Mouse (Mus musculus) hindbrain, embryonic 14.5 days (tissue): Measurements from ENCODE around the gene Smarce1. TPM values are rescaled to one million over a fixed set of nuclear protein-coding genes. Genes with fewer than 3 reads are reported as not detected.
"Not testable (repeated sequence)": the region's sequence is repeated elsewhere in the genome, so short reads cannot be mapped to it uniquely, and the experiment has no call there.

Source experiments
- ATAC-seq: fragments of 200-750 bp; cut with Nextera tagmentation; 2 replicates; pipeline ENCODE4 v1.8.0; 2017; ENCODE audit warnings: moderate number of reproducible peaks, mild to moderate bottlenecking, moderate TSS enrichment, moderate library complexity; ENCODE audit not compliant: low FRiP score
- DNase-seq: peaks from one replicate; pipeline ENCODE4 v3.0.0-alpha.2; 2015; ENCODE audit warnings: low spot score
- H3K27ac ChIP-seq: fragments of 300-500 bp; sonication (generic); 2 replicates; pipeline ENCODE4 v1.5.1; 2014; ENCODE audit warnings: mild to moderate bottlenecking, moderate library complexity
- H3K27me3 ChIP-seq: fragments of 300-500 bp; sonication (generic); 2 replicates; pipeline ENCODE4 v1.6.1; 2014; ENCODE audit warnings: mild to moderate bottlenecking, low read length, mixed read lengths; ENCODE audit not compliant: control insufficient read depth, insufficient read depth
- H3K36me3 ChIP-seq: fragments of 300-500 bp; sonication (generic); replicated peaks from 2 replicates; pipeline ENCODE4 v1.6.1; 2014; ENCODE audit not compliant: control insufficient read depth, insufficient read depth
- H3K4me1 ChIP-seq: fragments of 300-500 bp; sonication (generic); replicated peaks from 2 replicates; pipeline ENCODE4 v1.6.1; 2014; ENCODE audit warnings: antibody characterized with exemption, low read length, mixed read lengths; ENCODE audit not compliant: control insufficient read depth, insufficient read depth
- H3K4me2 ChIP-seq: fragments of 300-500 bp; sonication (generic); replicated peaks from 2 replicates; pipeline ENCODE4 v1.6.1; 2014; ENCODE audit warnings: mild to moderate bottlenecking, moderate library complexity
- H3K4me3 ChIP-seq: fragments of 300-500 bp; sonication (generic); replicated peaks from 2 replicates; pipeline ENCODE4 v1.5.1; 2014; ENCODE audit warnings: mild to moderate bottlenecking, low read length
- H3K9ac ChIP-seq: fragments of 300-500 bp; sonication (generic); 2 replicates; pipeline ENCODE4 v1.6.1; 2014
- H3K9me3 ChIP-seq: fragments of 300-500 bp; sonication (generic); 2 replicates; pipeline ENCODE4 v1.6.1; 2016; ENCODE audit warnings: low read length; ENCODE audit not compliant: control insufficient read depth
- WGBS: fragments of 180-500 bp; shearing (Covaris S2); extraction: QIAGEN DNeasy Blood & Tissue Kit; methylation state at CpG from one replicate; pipeline ENCODE4 v1.1.7; 2014; 5-methylcytosine and 5-hydroxymethylcytosine counted together
- polyA plus RNA-seq: library from polyadenylated mRNA; unstranded; fragments of >200 nt; fragmentation: Nextera tagmentation; extraction: Ambion mirVana; gene quantifications from 2 replicates; pipeline ENCODE4 v1.2.1, GENCODE M21; 2014

Gene Smarce1
- polyA plus RNA-seq, 1 experiment from 2014 or later: 136 TPM

GRCm38 (mm10) chr11:99255316-99255715 lies 24.5 kb upstream of the Smarce1 start:
- no peak overlapping the region for H3K9ac ChIP-seq
- no peak overlapping the region for H3K4me2 ChIP-seq
- H3K27ac ChIP-seq: no peak overlapping the region
- H3K27me3 ChIP-seq: no peaks in the 10 kb centered on the region
- H3K9me3 ChIP-seq: no peaks in the 10 kb centered on the region
- DNase-seq (no peak), ATAC-seq (no peak)
- 96% methylated on average over 8 of the region's 8 CpGs for WGBS
- 0 out of 2 replicates have a peak, but pooled peaks cover 3% of the 10 kb centered on the region for H3K4me1 ChIP-seq
- H3K4me3 ChIP-seq: no peak overlapping the region
- H3K36me3 ChIP-seq: no peaks in the 10 kb centered on the region

GRCm38 (mm10) chr11:99253893-99254292 lies 23.1 kb upstream of the Smarce1 start:
- Histone ChIP-seq H3K4me1 (0 out of 2 replicates have a peak, but pooled peaks cover 3% of the 10 kb centered on the region), H3K4me2 (no peak overlapping the region), H3K4me3 (no peak overlapping the region), H3K27me3 (no peaks in the 10 kb centered on the region), H3K27ac (no peak overlapping the region), H3K36me3 (no peaks in the 10 kb centered on the region), H3K9ac (no peak overlapping the region), H3K9me3 (no peaks in the 10 kb centered on the region)
- WGBS: 67% methylated on average over 2 of the region's 2 CpGs
- ATAC-seq: no peak
- DNase-seq: no peak

GRCm38 (mm10) chr11:99252671-99253070 lies 21.9 kb upstream of the Smarce1 start:
- no peak for DNase-seq
- no peak overlapping the region for H3K4me2 ChIP-seq
- H3K4me1 ChIP-seq: 0 out of 2 replicates have a peak, but pooled peaks cover 3% of the 10 kb centered on the region
- H3K27ac ChIP-seq: no peak overlapping the region
- H3K9me3 ChIP-seq: no peaks in the 10 kb centered on the region
- H3K27me3 ChIP-seq: no peaks in the 10 kb centered on the region
- no peak overlapping the region for H3K4me3 ChIP-seq
- no peak for ATAC-seq
- H3K9ac ChIP-seq: no peak overlapping the region
- WGBS: 52% methylated on average over 8 of the region's 8 CpGs
- no peaks in the 10 kb centered on the region for H3K36me3 ChIP-seq

GRCm38 (mm10) chr11:99250666-99251065 lies 19.8 kb upstream of the Smarce1 start:
- Histone ChIP-seq H3K36me3 (no peaks in the 10 kb centered on the region), H3K27ac (no peak overlapping the region), H3K4me3 (no peak overlapping the region), H3K4me1 (0 out of 2 replicates have a peak, but pooled peaks cover 3% of the 10 kb centered on the region), H3K9ac (no peak overlapping the region), H3K27me3 (no peaks in the 10 kb centered on the region), H3K4me2 (no peak overlapping the region), H3K9me3 (no peaks in the 10 kb centered on the region)
- DNase-seq (no peak), ATAC-seq (no peak)
- WGBS: 79% methylated on average over 3 of the region's 3 CpGs

- ATAC-seq: no peak
- 56% methylated on average over 5 of the region's 5 CpGs for WGBS
- no peaks in the 10 kb centered on the region for H3K36me3 ChIP-seq
- no peak overlapping the region for H3K9ac ChIP-seq
- H3K4me3 ChIP-seq: no peak overlapping the region
- H3K9me3 ChIP-seq: no peaks in the 10 kb centered on the region
- H3K4me1 ChIP-seq: 0 out of 2 replicates have a peak, but pooled peaks cover 3% of the 10 kb centered on the region
- no peak overlapping the region for H3K4me2 ChIP-seq
- H3K27ac ChIP-seq: no peak overlapping the region
- no peak for DNase-seq
- no peaks in the 10 kb centered on the region for H3K27me3 ChIP-seq
Observed at GRCm38 (mm10) chr11:99250241-99250640, 19.4 kb upstream of the Smarce1 start.

GRCm38 (mm10) chr11:99249115-99249514 lies 18.3 kb upstream of the Smarce1 start:
- DNase-seq (no peak), ATAC-seq (no peak)
- Histone ChIP-seq H3K36me3 (no peaks in the 10 kb centered on the region), H3K4me3 (no peak overlapping the region), H3K4me2 (no peak overlapping the region), H3K27ac (no peak overlapping the region), H3K9me3 (no peaks in the 10 kb centered on the region), H3K4me1 (0 out of 2 replicates have a peak, but pooled peaks cover 3% of the 10 kb centered on the region), H3K27me3 (no peaks in the 10 kb centered on the region), H3K9ac (no peak overlapping the region)
- 62% methylated on average over 4 of the region's 4 CpGs for WGBS

GRCm38 (mm10) chr11:99247916-99248315 lies 17.1 kb upstream of the Smarce1 start:
- Histone ChIP-seq H3K9ac (no peak overlapping the region), H3K4me1 (0 out of 2 replicates have a peak, but pooled peaks cover 3% of the 10 kb centered on the region), H3K27me3 (no peaks in the 10 kb centered on the region), H3K4me3 (no peak overlapping the region), H3K36me3 (no peaks in the 10 kb centered on the region), H3K9me3 (no peaks in the 10 kb centered on the region), H3K4me2 (no peak overlapping the region), H3K27ac (no peak overlapping the region)
- no peak for ATAC-seq
- DNase-seq: no peak
- WGBS: 92% methylated on average over 4 of the region's 4 CpGs

GRCm38 (mm10) chr11:99244519-99244918 lies 13.7 kb upstream of the Smarce1 start:
- peak overlapping the region; percentile 57 for H3K4me2 ChIP-seq
- not testable (repeated sequence) for H3K27me3 ChIP-seq, ATAC-seq, H3K4me1 ChIP-seq, H3K36me3 ChIP-seq, H3K27ac ChIP-seq, DNase-seq, H3K9ac ChIP-seq, H3K9me3 ChIP-seq
- H3K4me3 ChIP-seq: peak overlapping the region; percentile 31; the same call in 1 of the 2 replicates
- whole genome bisulfite sequencing: 38% methylated on average over 3 of the region's 3 CpGs

GRCm38 (mm10) chr11:99243820-99244374 lies 13.1 kb upstream of the Smarce1 start, which contains the start of gene Krt222:
Gene Krt222 (minus strand): TSS chr11:99244085.
- Histone ChIP-seq H3K4me2 (peak within 1 kb of the TSS; percentile 57), H3K27me3 (no peaks in the 10 kb centered on the region), H3K9ac (peak within 1 kb of the TSS; percentile 53), H3K4me3 (peak within 1 kb of the TSS; percentile 31), H3K36me3 (no peaks in the 10 kb centered on the region), H3K4me1 (no peaks in the 10 kb centered on the region), H3K27ac (peak within 1 kb of the TSS; percentile 66), H3K9me3 (no peaks in the 10 kb centered on the region)
- 6% methylated on average over 17 of the region's 17 CpGs for WGBS
- ATAC-seq (no peak), DNase-seq (peak; percentile 43)
